Comparison of ENCODE assay signal across 13 mouse cellular contexts in genomic region chr6:128662206-128662605, GRCm38 (mm10). TPM values are rescaled to one million over a fixed set of nuclear protein-coding genes. Genes with fewer than 3 reads are reported as not detected.
DNase-seq lines count a peak whose midpoint lies in the region; TF ChIP-seq lines count a peak whose summit lies in the region.
"Had no signal": no experiment of that assay in that cellular context is flagged by ENCODE, and none has a peak within 500 bp of the region (broad histone marks: within the 10 kb centered on the region; RNA-seq: fewer than 3 reads in every experiment).

Clec2h (plus strand) TSS chr6:128662385.

- no peak within 1 kb of the TSS for H3K4me3 ChIP-seq in layer of hippocampus, adult 2 months
- H3K4me3 ChIP-seq: forebrain, embryonic 15.5 days; heart, embryonic 12.5 days; midbrain, embryonic 12.5 days had no signal

- DNase-seq in layer of hippocampus, adult 2 months (ENCODE audit: low spot score in 2 of 2): no peak
- DNase-seq in layer of hippocampus, postnatal 25 days (ENCODE audit: extremely low spot score in 1 of 2, low spot score in 1 of 2): no peak
- DNase-seq in B cell, adult 2 months: peak; percentile 37 to 45
- peak; percentile 44 for DNase-seq in brain, adult 2 months (ENCODE audit: low read depth, low spot score)
- peak; percentile 17 to 28 for DNase-seq in kidney, postnatal 4 days
- DNase-seq in embryo, embryonic 10.5 days (ENCODE audit: low spot score): no peak
- no peak for DNase-seq in embryo, embryonic 10 days (ENCODE audit: low spot score)
- DNase-seq: embryo, embryonic 11 days had no signal

- TF ChIP-seq CTCF in layer of hippocampus, adult 2 months (conservative IDR thresholded peaks at IDR 0.05): peak; percentile 52

- no peak within 1 kb of the TSS for H3K27ac ChIP-seq in layer of hippocampus, adult 2 months
- H3K27ac ChIP-seq: forebrain, embryonic 15.5 days; midbrain, embryonic 12.5 days had no signal

RNA-seq across cellular contexts. Expression of gene Clec2h, which starts in this region (rescaled TPM):
- total RNA-seq in layer of hippocampus, adult 2 months (2021): not detected
- not detected for total RNA-seq in layer of hippocampus, postnatal 25 days (2021)
- total RNA-seq: layer of hippocampus, adult 18-20 months; MEL had no signal

Comparison
In these comparisons a context has a peak if more than half of its experiments do, and no peak if none do; other contexts are left out.
1. DNase-seq: peak in B cell, adult 2 months (2 of 2), brain, adult 2 months (single experiment) and kidney, postnatal 4 days (2 of 2); none in layer of hippocampus, adult 2 months (0 of 2), layer of hippocampus, postnatal 25 days (0 of 2), embryo, embryonic 10.5 days (single experiment) and embryo, embryonic 10 days (single experiment).